ENCODE assay signal across 8 mouse cellular contexts in genomic region chr9:107769445-107770000, GRCm38 (mm10). TPM values are rescaled to one million over a fixed set of nuclear protein-coding genes. Genes with fewer than 3 reads are reported as not detected.
DNase-seq lines count a peak whose midpoint lies in the region; ATAC-seq and TF ChIP-seq lines count a peak whose summit lies in the region.

No protein-coding gene starts in this region.

- 16% methylated on average over 4 of the region's 4 CpGs for WGBS in lung, postnatal 0 days
- whole genome bisulfite sequencing in embryonic facial prominence, embryonic 11.5 days = 24% methylated on average over 4 of the region's 4 CpGs
- WGBS in intestine, postnatal 0 days = 12% methylated on average over 4 of the region's 4 CpGs
- WGBS in stomach, embryonic 14.5 days = 17% methylated on average over 4 of the region's 4 CpGs

- H3K9me3 ChIP-seq in lung, postnatal 0 days (ENCODE audit: low read length) = no peaks in the 10 kb centered on the region
- H3K9me3 ChIP-seq in embryonic facial prominence, embryonic 11.5 days (replicated peaks; ENCODE audit: control insufficient read depth, low read length) = no peaks in the 10 kb centered on the region
- no peaks in the 10 kb centered on the region for H3K9me3 ChIP-seq in intestine, postnatal 0 days (ENCODE audit: control insufficient read depth)
- H3K9me3 ChIP-seq in stomach, embryonic 14.5 days (ENCODE audit: control insufficient read depth, low read depth, low read length) = no peaks in the 10 kb centered on the region

- TF ChIP-seq EP300 in lung, postnatal 0 days (IDR thresholded peaks at IDR 0.05) = no peak

- peak overlapping the region; percentile 100 for H3K9ac ChIP-seq in lung, postnatal 0 days (replicated peaks; ENCODE audit: low read depth)
- H3K9ac ChIP-seq in embryonic facial prominence, embryonic 11.5 days (replicated peaks; ENCODE audit: low read length) = peak overlapping the region; percentile 51
- peak overlapping the region; percentile 99; the same call in 1 of the 2 replicates for H3K9ac ChIP-seq in intestine, postnatal 0 days (ENCODE audit: low read depth, low read length)
- peak overlapping the region; percentile 99 for H3K9ac ChIP-seq in stomach, embryonic 14.5 days (replicated peaks; ENCODE audit: low read depth, low read length)

- no peak overlapping the region for H3K27ac ChIP-seq in lung, postnatal 0 days (ENCODE audit: low read length)
- H3K27ac ChIP-seq in embryonic facial prominence, embryonic 11.5 days (replicated peaks; ENCODE audit: low read depth, low read length) = no peak overlapping the region
- H3K27ac ChIP-seq in intestine, postnatal 0 days (ENCODE audit: low read depth, low read length) = no peak overlapping the region
- no peak overlapping the region for H3K27ac ChIP-seq in stomach, embryonic 14.5 days (ENCODE audit: low read length)

- TF ChIP-seq CTCF in lung, postnatal 0 days (IDR thresholded peaks at IDR 0.05) = 0 out of 2 replicates have a peak, but pooled peaks have one; percentile 18
- TF ChIP-seq CTCF in intestine, postnatal 0 days (IDR thresholded peaks at IDR 0.05; ENCODE audit: low read depth) = no peak

- peaks cover 4% of the 10 kb centered on the region; the same call in 1 of the 2 replicates for H3K4me1 ChIP-seq in lung, postnatal 0 days (ENCODE audit: insufficient read depth, low read depth, low read length)
- H3K4me1 ChIP-seq in embryonic facial prominence, embryonic 11.5 days (ENCODE audit: control insufficient read depth, insufficient read depth, low read length) = no peaks in the 10 kb centered on the region
- no peaks in the 10 kb centered on the region for H3K4me1 ChIP-seq in intestine, postnatal 0 days (replicated peaks; ENCODE audit: control insufficient read depth, insufficient read depth, low read length)
- 0 out of 2 replicates have a peak, but pooled peaks cover 2% of the 10 kb centered on the region for H3K4me1 ChIP-seq in stomach, embryonic 14.5 days (ENCODE audit: control insufficient read depth, insufficient read depth, low read length)

- DNase-seq in lung, postnatal 0 days (ENCODE audit: low spot score) = peak; percentile 30
- no peak for DNase-seq in lung, postnatal 25 days (ENCODE audit: low spot score)
- peak; percentile 9 for DNase-seq in embryonic facial prominence, embryonic 11.5 days (ENCODE audit: low spot score)
- no peak for DNase-seq in thymus, postnatal 36 days
- DNase-seq in layer of hippocampus, adult 8-10 months (ENCODE audit: low spot score in 2 of 2) = no peak

- H3K27me3 ChIP-seq in lung, postnatal 0 days (replicated peaks; ENCODE audit: insufficient read depth, low read length) = no peaks in the 10 kb centered on the region
- H3K27me3 ChIP-seq in embryonic facial prominence, embryonic 11.5 days (ENCODE audit: control insufficient read depth, insufficient read depth, low read length) = no peaks in the 10 kb centered on the region
- no peaks in the 10 kb centered on the region for H3K27me3 ChIP-seq in intestine, postnatal 0 days (replicated peaks; ENCODE audit: control insufficient read depth, insufficient read depth, low read length)
- no peaks in the 10 kb centered on the region for H3K27me3 ChIP-seq in stomach, embryonic 14.5 days (ENCODE audit: control insufficient read depth, insufficient read depth, low read length)

- ATAC-seq in lung, postnatal 0 days = no peak
- ATAC-seq in embryonic facial prominence, embryonic 11.5 days (replicated peaks; ENCODE audit: insufficient number of reproducible peaks, low FRiP score, low TSS enrichment, low read depth) = no peak
- ATAC-seq in intestine, postnatal 0 days = no peak
- no peak for ATAC-seq in stomach, embryonic 14.5 days (ENCODE audit: insufficient number of reproducible peaks, insufficient read depth, low FRiP score, low read depth)
- no peak for ATAC-seq in monocyte, adult 5-6 weeks (replicated peaks; ENCODE audit: insufficient number of reproducible peaks, low FRiP score, low TSS enrichment, poor library complexity, severe bottlenecking)

- H3K4me2 ChIP-seq in lung, postnatal 0 days (replicated peaks; ENCODE audit: low read depth, low read length) = peak overlapping the region; percentile 51
- H3K4me2 ChIP-seq in embryonic facial prominence, embryonic 11.5 days (ENCODE audit: low read depth, low read length) = peak overlapping the region; percentile 60
- H3K4me2 ChIP-seq in intestine, postnatal 0 days (replicated peaks; ENCODE audit: low read depth) = peak overlapping the region; percentile 65
- H3K4me2 ChIP-seq in stomach, embryonic 14.5 days (replicated peaks; ENCODE audit: low read depth, low read length) = peak overlapping the region; percentile 55

- H3K4me3 ChIP-seq in lung, postnatal 0 days (ENCODE audit: low read depth, low read length) = peak overlapping the region; percentile 98
- peak overlapping the region; percentile 99 for H3K4me3 ChIP-seq in embryonic facial prominence, embryonic 11.5 days (ENCODE audit: low read depth, low read length)
- H3K4me3 ChIP-seq in intestine, postnatal 0 days (ENCODE audit: low read depth, low read length) = peak overlapping the region; percentile 100
- peak overlapping the region; percentile 100 for H3K4me3 ChIP-seq in stomach, embryonic 14.5 days (ENCODE audit: low read depth, low read length)

- peaks cover 23% of the 10 kb centered on the region for H3K36me3 ChIP-seq in lung, postnatal 0 days (ENCODE audit: insufficient read depth, low read length)
- peaks cover 20% of the 10 kb centered on the region for H3K36me3 ChIP-seq in embryonic facial prominence, embryonic 11.5 days (replicated peaks; ENCODE audit: control insufficient read depth, insufficient read depth, low read depth, low read length)
- peaks cover 54% of the 10 kb centered on the region for H3K36me3 ChIP-seq in intestine, postnatal 0 days (ENCODE audit: control insufficient read depth, insufficient read depth)
- H3K36me3 ChIP-seq in stomach, embryonic 14.5 days (ENCODE audit: control insufficient read depth, insufficient read depth, low read length) = peaks cover 50% of the 10 kb centered on the region

RNA-seq across cellular contexts. Expression of gene Rbm5, which starts 1.3 kb away (rescaled TPM):
- 119 and 128 TPM in 2 replicates for polyA plus RNA-seq in lung, postnatal 0 days (2015; fragmentation: Nextera tagmentation; extraction: Ambion mirVana)
- 184 and 198 TPM in 2 replicates for polyA plus RNA-seq in embryonic facial prominence, embryonic 11.5 days (2014; fragmentation: Nextera tagmentation; extraction: Ambion mirVana)
- polyA plus RNA-seq in intestine, postnatal 0 days (2015; fragmentation: Nextera tagmentation; extraction: Ambion mirVana) = 48.9 and 51.4 TPM in 2 replicates
- polyA plus RNA-seq in stomach, embryonic 14.5 days (2014; fragmentation: Nextera tagmentation; extraction: Ambion mirVana) = 204 and 205 TPM in 2 replicates
- 100 to 1,000 TPM; 136 to 170 (median 155) TPM for total RNA-seq in layer of hippocampus, adult 8-10 months (2022)
- total RNA-seq in monocyte, adult 5-6 weeks (2017) = 339 to 489 TPM (median 412 TPM) in 3 replicates

RNA-seq across cellular contexts. Expression of gene Sema3f, which starts 59.2 kb away (rescaled TPM):
- 23.4 and 24.9 TPM in 2 replicates for polyA plus RNA-seq in lung, postnatal 0 days (2015; fragmentation: Nextera tagmentation; extraction: Ambion mirVana)
- polyA plus RNA-seq in embryonic facial prominence, embryonic 11.5 days (2014; fragmentation: Nextera tagmentation; extraction: Ambion mirVana) = 17.6 and 17.7 TPM in 2 replicates
- 3.9 and 4.4 TPM in 2 replicates for polyA plus RNA-seq in intestine, postnatal 0 days (2015; fragmentation: Nextera tagmentation; extraction: Ambion mirVana)
- 30.2 and 33.2 TPM in 2 replicates for polyA plus RNA-seq in stomach, embryonic 14.5 days (2014; fragmentation: Nextera tagmentation; extraction: Ambion mirVana)
- total RNA-seq in layer of hippocampus, adult 8-10 months (2022) = 1 to 10 TPM; 5.4 to 9.3 (median 6.5) TPM
- not detected in 3 replicates for total RNA-seq in monocyte, adult 5-6 weeks (2017)

Comparison
In these comparisons a context has a peak if more than half of its experiments do, and no peak if none do; other contexts are left out.
1. DNase-seq: peak in lung, postnatal 0 days (single experiment) and embryonic facial prominence, embryonic 11.5 days (single experiment); none in lung, postnatal 25 days (single experiment), thymus, postnatal 36 days (0 of 2) and layer of hippocampus, adult 8-10 months (0 of 2).
2. Peak in every context shown above with its lines, with median percentiles within 50 percentile points of each other: H3K4me2 ChIP-seq, H3K4me3 ChIP-seq and H3K9ac ChIP-seq.